Mouse (Mus musculus) right cerebral cortex, postnatal 25 days (tissue): Measurements from ENCODE around the gene Prok2.
A peak's percentile ranks its signal among the peaks of the same experiment; 100 is the strongest.

Experiments
- DNase-seq: peaks from one replicate; pipeline ENCODE4 v3.0.0; 2022

Prok2 gene

GRCm38 (mm10) chr6:99692206-99692915 lies 33.8 kb downstream of the Prok2 start, which contains the start of gene Gpr27:
Gpr27 (plus strand) TSS chr6:99692679.
- peak; percentile 75 for DNase-seq

GRCm38 (mm10) chr6:99691666-99692205 lies 34.5 kb downstream of the Prok2 start:
- peak; percentile 25 for DNase-seq

- DNase-seq, result no peak
Measured at GRCm38 (mm10) chr6:99688513-99688912, 37.7 kb downstream of the Prok2 start.

- DNase-seq, result no peak
Measured at GRCm38 (mm10) chr6:99684899-99685298, 41.3 kb downstream of the Prok2 start.

GRCm38 (mm10) chr6:99683974-99684373 lies 42.2 kb downstream of the Prok2 start:
- no peak for DNase-seq

GRCm38 (mm10) chr6:99678108-99678507 lies 48.1 kb downstream of the Prok2 start:
- DNase-seq, result no peak

- no peak for DNase-seq
Measured at GRCm38 (mm10) chr6:99677325-99677724, 48.9 kb downstream of the Prok2 start.

- no peak for DNase-seq
Measured at GRCm38 (mm10) chr6:99674482-99674881, 51.7 kb downstream of the Prok2 start.

- no peak for DNase-seq
Measured at GRCm38 (mm10) chr6:99671768-99672167, 54.4 kb downstream of the Prok2 start.

- DNase-seq, result no peak
Measured at GRCm38 (mm10) chr6:99670481-99671119, 55.6 kb downstream of the Prok2 start.

GRCm38 (mm10) chr6:99669481-99670325 lies 56.5 kb downstream of the Prok2 start:
- peak; percentile 77 for DNase-seq

- DNase-seq, result no peak
Measured at GRCm38 (mm10) chr6:99667290-99667689, 58.9 kb downstream of the Prok2 start.

GRCm38 (mm10) chr6:99666318-99667171 lies 59.6 kb downstream of the Prok2 start, which contains the start of the genes Eif4e3 and Gm20696:
Eif4e3 (minus strand) TSS chr6:99666771.
Gm20696 (minus strand) TSS chr6:99666797.
- no peak for DNase-seq

- no peak for DNase-seq
Measured at GRCm38 (mm10) chr6:99665457-99666317, 60.5 kb downstream of the Prok2 start.

GRCm38 (mm10) chr6:99663232-99663631 lies 63.0 kb downstream of the Prok2 start:
- no peak for DNase-seq
